Mouse (Mus musculus): Measurements from ENCODE around the gene Pla2g16.

Pla2g16 gene

DNA sequence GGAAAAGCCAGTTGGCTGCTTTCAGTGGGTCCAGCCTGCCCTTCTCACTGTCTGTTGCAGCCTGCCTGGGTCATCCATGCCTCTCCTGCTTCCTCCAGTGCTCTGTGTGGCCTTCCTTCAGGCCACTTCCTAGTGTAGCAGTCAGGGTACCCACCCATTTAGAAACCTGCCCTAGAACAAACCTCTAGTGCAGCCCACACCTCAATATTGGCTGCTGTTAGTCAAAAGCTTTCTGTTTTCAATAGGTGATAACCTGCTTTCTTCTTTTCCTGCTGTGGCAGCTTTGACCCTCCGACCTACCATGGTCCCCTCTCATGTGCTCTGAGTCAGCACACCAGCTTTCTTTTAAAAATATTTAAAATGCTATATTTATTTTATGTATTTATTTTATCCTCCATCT is 7.2 kb downstream of the Pla2g16 start:
- DNase-seq (ENCODE audit: low spot score in 2 of 2): no peak

DNA sequence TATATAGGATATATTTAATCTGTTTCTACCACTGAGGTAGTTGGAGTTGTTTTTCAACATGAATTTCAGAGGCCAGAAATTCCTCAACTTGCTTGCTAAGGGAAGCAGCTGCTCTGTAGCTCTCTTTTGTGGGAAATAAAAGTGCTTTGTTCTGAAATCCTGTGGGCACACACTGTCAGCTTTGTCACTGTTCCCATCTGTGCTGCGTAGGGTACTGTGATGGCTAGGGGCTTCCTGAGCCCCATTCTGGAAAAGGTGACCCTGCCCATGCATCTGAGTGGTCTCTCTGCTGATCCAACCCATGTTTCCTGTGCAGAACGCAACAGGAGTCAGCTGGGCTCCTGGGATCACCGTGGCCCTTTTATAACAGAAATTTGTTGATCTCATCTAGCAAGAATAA is 9.6 kb downstream of the Pla2g16 start:
- DNase-seq (ENCODE audit: low spot score in 2 of 2): peak; percentile 31 to 34

DNA sequence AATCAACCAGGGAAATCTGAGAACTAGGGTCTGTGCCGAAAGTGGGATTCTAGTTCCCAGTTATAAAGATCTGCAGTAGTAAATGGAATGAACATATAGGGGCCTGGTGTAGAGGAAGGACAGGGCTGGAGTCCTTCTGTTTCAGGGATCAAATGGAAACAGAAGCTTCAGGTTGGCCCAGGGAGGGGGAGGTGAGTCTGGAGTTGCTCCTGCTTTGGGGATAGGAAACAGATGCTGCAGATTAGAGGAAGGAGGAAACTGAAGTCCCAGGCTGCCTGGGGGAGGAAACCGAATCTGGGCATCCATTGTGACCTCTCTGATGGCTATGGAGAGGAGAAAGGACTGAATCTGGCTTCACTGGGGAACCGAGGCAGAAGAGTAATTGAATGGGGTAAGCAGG is 11.1 kb downstream of the Pla2g16 start:
- no peak for DNase-seq (ENCODE audit: low spot score in 2 of 2)

DNA sequence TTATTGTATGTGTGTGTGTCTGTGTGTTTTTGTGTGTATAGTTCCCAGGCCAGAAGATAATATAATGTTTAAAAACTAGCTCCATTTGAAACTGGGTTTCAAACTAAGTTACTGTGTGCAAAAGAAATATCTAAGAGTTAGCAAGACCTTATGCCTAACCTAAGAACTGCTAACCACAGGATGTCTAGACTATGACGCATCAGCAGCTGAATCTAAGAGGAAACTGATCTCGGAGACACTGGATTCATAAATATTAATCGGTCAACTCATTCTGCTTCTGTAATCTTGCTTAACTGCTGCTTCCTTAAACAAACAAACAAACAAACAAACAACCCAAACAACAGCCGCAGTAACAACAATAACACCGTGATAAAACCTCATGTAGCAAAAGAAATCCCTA is 12.4 kb downstream of the Pla2g16 start:
- DNase-seq (ENCODE audit: low spot score in 2 of 2): no peak

DNA sequence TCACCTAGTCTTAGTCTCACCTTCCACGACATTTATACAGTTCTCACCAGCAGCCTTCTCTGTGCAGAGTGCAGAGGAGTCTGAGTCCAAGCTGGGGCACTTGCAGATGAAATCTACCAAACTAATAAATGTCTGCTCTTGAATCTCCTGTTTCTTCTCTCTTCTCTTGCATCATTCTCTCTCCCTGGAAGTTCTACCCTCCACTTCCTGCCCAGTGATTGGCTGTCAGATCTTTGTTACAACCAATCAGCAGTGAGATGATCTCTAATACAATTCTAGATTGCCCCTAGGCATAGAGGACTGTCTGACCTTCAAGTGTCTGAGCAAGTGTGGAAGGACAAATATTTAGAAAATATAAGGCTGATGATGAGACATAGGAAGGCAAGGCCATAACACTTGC is 18.9 kb downstream of the Pla2g16 start:
- no peak for DNase-seq (ENCODE audit: low spot score in 2 of 2)

DNA sequence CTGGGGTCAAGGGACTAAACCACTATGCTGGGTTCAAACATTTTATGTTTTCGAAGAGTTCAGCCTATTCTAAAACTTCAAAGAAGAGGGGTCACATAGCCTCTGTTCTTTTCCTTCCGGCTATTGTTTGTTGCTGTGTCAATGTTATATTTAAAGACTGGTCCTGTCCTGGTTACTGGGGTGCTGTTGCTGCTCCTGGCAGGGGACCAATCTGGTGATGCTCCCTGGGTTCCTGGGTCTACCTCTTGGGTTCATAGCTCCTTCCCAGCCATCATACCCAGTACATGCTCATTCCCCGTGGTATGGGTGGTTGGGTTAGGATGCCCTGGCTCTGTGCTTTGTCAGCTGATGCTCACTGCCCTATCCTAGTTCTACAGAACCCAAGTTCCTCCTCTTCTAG is 20.5 kb downstream of the Pla2g16 start:
- DNase-seq (ENCODE audit: low spot score in 2 of 2): no peak

DNA sequence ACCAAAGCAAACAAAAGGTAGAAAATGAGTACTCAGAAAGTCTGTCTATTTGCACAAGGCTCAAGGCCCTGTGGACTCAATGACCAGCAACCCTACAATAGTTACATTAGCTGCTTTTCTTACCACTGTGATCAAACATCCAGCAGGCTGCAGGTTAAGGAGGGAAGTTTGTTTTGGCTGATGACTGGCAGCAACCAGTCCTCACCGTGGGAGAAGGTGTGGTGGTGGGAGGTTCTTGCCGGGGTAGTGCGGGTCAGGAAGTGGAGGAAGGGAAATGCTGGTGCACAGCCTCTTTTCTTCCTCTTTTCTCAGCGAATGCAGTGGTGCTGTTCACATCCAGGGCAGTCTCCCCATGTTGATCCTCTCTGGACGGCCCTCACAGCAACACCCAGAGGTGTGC is 23.8 kb downstream of the Pla2g16 start:
- DNase-seq (ENCODE audit: low spot score in 2 of 2): no peak

DNA sequence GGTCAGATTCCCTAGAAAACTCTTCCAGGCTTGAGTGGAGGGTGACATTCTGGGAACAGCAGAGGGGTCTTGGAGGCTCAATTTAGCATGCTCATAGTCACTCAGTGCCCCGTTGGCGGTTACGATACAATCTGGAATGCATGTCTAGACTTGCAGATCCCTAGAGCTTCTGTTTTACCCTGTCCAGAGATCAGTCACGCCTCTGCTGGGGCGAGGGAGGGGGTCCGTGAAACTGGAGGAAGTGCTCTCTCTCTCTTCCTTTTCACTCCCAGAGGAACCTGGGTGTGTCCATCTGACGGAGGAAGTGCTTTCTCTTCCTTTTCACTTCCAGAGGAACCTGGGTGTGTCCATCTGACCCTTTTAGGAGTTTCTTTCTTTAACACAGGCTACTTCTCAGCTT is 25.8 kb downstream of the Pla2g16 start:
- DNase-seq (ENCODE audit: low spot score in 2 of 2): no peak

DNA sequence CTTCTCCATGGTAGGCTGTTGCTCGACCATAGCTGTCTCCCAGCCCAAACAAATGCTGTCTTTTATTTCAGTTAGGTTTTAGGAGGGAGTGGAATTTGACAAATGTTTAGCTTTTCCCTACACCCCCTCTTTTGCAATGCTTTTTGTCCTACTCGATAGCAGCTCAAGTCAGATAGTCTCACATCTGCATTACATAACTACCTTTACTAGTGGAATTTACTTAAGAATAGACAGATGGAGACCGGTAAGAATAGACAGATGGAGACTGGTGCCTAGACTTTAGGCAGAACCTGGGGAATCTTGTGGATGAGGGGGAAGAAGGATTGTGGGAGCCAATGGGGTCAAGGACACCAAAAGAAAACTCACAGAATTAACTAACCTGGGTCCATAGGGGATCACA is 26.3 kb downstream of the Pla2g16 start:
- DNase-seq (ENCODE audit: low spot score in 2 of 2): no peak

DNA sequence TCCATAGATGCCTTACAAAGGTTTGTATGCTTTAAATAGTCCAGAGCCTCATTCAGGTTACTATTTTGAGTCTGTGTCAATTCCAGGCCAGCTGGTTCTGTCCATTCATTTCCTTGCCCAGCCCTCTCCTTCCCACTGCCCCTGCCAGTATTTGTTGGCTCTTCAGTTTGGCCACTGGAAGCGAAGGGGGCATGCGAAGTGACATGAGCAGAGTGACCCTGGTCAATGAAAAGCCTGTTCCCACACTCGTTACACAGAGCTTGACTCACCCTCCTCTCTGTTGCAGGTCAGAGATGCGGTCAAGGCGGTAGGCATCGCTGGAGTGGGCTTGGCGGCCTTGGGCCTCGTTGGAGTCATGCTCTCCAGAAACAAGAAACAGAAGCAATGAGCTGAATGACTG is 28.0 kb downstream of the Pla2g16 start:
- DNase-seq (ENCODE audit: low spot score in 2 of 2): peak; percentile 33 to 39

DNA sequence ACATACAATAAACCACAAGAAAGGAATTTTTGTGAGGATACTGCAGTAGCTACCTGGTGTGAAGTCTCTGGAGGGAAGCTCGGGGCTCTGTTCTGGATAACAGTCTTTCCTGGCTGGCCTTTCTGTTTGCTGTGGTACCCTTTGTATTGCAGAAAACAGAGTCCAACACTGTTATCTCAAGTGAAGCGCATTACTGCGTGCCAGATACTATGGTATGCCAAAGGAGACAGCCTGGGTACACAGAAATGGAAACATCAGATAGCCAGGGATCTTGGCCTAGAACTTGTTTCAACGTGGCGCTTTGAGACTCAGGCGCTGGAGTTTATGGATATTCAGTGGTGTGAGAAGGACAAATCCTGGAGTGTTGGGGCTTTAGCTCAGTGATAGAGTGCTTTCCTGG is 28.5 kb downstream of the Pla2g16 start:
- no peak for DNase-seq (ENCODE audit: low spot score in 2 of 2)

DNA sequence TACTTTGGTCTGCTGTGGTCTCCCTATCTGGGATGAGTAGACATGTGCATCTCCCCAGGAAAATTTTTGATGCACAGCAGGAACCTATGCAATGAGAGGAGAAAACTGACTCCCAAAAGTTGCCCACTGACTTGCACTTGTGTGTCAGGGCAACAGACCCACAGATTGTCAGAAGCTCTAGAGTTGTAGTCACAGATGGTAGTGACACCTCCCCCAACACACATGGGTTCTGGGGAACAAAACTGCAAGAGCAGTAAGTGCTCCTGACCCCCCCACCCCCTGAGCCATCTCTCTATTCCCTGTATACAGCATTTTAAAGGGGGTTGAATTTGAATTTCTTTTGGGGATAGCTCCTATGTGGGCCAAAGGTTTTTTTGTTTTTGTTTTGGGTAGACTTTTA is 33.5 kb downstream of the Pla2g16 start:
- no peak for DNase-seq (ENCODE audit: low spot score in 2 of 2)

DNA sequence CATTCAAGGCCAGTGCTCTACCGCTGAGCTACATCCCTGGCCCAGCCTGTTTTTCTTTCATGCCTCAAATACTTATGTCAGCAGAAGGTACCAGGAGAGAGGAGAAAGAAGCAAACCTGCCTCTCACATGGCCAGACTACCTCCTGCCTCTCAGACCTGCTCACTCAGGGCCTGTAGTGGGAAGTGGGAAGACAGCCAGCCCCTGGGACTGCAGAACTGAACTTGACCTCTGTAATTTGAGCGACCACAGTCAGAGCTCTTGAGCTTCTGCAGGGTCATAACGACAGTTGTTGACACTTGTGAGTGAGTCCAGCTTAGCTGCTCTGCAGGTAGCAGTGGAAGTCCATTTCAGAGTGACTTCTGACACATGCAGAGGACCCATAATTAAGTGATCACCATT is 34.8 kb downstream of the Pla2g16 start:
- no peak for DNase-seq (ENCODE audit: low spot score in 2 of 2)

DNA sequence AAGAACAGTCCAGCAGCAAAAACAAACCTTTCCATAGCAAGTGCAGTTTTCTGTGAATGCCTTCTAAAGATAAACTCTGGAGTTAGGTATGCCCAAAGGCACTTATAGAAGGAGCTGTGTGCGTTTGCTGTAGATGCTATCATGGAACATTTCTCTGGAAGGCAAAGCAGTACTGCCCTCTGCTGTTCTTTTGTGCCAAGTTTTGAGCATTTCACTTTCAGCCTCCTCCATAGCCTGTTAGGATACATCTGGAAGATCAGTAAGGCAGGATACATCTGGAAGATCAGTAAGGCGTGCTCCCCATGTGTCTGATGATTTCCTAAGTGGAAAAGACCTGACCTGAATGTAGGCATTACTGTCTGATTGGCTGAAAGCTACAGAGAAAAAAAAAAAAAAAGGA is 38.3 kb downstream of the Pla2g16 start:
- peak; percentile 56 to 65 for DNase-seq (ENCODE audit: low spot score in 2 of 2)

DNA sequence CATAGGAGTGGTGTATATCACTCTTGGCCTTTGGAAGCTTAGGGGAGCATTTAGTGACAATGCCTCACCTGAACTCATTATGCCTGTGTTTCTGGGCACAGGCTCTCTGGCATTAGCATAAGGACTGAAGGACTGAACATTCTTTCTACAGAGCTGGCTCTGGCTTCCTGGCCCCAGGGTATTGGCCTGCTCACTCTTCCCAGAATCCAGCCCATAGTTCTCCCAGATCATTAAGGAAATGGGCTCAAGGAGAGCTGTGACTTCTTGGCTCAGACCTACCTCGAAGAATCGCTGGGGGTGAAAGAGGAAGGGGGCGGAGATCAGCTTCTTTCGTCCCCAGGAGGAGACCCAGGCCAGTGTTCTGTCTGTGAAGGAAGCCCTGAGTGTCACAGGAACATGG is 41.2 kb downstream of the Pla2g16 start:
- DNase-seq (ENCODE audit: low spot score in 2 of 2): no peak

DNA sequence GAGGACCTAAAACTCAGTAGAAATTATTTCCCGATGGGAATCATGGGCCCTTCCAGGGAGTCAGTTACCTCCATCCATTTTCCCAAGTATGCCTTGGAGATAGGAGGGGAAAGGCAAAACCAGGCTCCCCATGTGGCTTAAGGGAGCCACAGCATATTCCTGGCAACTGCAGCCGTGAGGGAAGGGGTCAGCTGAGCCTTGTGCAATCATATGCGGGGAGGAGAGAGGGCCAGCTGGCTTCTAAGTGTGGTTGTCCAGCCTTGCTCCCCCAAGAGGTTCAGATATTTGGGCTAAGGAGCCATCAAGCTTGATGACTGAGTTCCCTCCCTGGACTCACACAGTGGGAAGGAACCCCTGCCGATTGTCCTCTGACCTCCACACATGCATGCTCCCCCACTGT is 44.3 kb downstream of the Pla2g16 start:
- no peak for DNase-seq (ENCODE audit: low spot score in 2 of 2)

DNA sequence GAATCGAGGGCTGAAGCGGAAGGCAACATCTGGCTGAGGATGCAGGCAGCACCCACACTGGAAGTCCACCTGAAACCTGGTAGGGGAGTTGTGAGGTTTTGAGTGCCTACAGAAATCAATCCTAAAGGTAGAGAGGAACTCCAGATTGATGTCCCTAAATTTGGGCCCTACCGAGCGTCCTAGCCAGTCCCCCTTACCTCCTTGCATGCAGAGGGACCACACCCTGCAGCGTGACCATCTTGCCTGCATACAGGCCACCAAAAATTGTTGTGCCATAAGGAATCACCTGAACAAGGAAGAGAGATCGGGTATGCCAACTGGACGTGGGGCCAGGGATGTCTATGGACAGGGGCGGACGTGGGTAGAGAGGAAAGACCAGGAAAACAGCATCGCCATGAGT is 46.8 kb downstream of the Pla2g16 start:
- peak in 1 of 2 experiments; percentile 17 for DNase-seq (ENCODE audit: low spot score in 2 of 2)

DNA sequence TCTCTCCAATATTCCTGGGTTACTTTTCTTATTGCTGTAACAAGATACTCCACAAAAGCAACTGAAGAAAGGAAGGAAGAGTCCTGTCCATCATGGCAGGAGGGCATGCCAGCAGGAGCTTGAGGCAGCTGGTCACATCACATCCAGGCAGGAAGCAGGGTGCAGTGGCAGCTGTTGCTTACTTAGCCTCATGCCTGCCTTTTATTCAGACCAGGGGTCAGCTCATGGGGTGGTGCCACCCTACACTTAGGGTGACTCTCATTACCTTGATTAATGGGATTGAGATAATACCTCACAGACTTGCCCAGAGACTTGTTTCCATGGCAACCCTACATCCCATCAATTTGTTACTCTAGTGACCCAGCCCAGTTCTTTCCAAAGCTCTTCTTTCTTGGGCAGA is 47.8 kb downstream of the Pla2g16 start:
- no peak for DNase-seq (ENCODE audit: low spot score in 2 of 2)

DNA sequence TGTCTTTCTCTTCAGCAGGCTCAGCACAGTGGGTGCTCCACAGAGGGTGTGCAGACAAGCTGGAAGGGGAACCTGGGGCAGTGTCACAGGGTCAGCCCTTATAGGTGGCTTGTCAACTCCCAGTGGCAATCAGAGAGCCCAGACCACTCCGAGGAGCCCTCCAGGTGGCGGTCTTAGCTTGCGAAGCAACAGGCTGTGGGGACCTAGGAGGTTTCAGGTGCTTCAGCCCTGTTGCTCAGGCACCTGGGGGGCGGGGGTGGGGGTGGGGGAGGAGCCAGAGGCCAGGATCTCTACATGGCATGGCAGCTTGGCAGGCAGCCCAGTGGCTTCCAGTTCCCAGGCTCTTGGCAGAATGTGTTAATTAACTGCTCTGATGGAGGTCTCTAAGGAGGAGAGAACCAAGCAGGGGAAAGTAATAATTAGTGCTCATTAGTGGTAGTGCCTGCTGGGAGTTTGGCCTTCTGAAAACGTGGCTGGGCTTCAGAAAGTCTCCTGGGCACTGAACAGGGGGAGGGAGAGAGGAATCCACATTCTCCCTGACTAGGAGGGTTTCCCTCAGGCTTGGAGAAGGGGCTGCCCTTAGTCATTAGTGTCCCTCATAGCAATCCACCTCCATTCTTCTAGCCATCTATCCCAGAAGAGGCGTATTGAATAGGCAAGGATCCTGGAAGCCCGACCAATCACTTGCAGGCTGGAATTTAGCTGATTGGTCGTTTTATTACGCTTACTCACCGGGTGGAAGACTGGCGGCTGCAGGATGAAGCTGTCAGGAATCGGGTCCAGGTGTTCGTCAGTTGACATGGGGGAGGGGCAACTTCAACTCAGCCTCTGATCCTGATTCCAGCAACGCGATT is 48.9 kb downstream of the Pla2g16 start:
- peak; percentile 87 to 88 for DNase-seq (ENCODE audit: low spot score in 2 of 2)

DNA sequence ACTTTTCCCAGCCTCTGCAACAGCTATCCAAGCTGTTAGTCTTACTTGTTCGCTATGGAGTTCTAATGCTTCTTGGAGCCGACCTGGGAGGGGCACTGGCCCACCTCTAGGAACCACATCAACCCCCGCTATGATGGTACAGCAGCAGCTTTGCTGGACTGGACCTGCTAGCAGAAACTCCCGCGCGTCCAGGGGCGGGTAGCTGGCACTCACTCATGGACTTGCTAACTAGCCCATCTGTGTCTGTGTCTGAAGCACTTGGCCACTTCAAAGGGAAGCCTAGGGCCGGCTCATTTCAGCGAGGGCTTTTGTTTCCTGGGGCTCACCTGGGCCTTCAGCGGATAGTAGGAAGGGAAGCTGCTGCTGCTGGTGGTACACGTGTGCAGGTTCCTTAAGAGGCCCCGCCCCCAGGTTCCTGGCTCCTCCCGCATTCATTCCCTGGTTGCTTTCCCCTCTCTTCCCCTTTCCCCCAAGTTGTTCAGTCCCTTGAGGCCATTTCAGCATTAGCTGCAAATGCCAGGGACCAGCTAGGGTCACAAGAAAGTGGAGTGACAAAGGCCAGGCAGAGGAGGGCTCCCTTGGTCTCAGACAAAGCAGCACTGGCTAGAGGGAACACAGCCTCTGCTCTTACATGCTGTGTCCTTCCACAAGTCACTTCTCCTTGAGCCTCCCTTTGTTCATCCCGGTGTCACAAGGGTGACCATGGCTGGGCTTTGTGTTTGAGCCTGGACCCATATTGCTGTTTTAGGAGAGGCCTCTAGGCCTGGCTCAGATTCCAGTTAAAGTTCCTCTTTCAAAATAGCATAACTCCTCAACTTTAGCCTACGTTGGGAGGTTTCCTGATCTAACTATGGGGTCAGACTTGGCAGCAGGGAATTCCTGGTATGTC is 49.8 kb downstream of the Pla2g16 start, which contains the start of gene Lgals12:
TSS of gene Lgals12 (minus strand) at position 393 of the 889 bp plus-strand sequence.
- peak; percentile 53 to 61 for DNase-seq (ENCODE audit: low spot score in 2 of 2)

DNA sequence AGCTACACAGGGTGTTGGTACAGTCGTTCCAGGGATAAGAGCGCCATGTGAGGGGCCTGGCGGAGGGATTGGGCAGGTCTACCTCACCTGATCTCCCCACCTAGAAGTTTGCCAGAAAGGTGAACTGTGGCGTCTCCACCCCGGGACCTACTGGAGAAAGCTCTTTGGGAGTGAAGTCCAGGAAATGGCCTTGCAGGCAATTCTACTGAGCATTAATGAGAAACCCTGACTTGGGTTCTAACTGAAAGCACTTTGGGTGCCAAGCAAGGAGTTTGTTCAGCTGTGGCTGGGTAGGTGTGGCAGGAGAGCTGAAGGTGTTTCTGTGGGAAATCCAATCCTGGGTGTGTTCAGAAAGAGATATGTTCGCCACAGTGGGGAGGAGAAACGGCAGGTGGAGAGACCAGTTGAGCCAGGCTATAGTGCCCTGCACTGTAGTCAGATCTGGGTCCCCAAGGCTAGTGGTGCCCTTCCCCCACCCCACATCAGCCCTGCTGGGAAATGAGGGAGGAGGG is 50.5 kb downstream of the Pla2g16 start:
- DNase-seq (ENCODE audit: low spot score in 2 of 2): no peak

DNA sequence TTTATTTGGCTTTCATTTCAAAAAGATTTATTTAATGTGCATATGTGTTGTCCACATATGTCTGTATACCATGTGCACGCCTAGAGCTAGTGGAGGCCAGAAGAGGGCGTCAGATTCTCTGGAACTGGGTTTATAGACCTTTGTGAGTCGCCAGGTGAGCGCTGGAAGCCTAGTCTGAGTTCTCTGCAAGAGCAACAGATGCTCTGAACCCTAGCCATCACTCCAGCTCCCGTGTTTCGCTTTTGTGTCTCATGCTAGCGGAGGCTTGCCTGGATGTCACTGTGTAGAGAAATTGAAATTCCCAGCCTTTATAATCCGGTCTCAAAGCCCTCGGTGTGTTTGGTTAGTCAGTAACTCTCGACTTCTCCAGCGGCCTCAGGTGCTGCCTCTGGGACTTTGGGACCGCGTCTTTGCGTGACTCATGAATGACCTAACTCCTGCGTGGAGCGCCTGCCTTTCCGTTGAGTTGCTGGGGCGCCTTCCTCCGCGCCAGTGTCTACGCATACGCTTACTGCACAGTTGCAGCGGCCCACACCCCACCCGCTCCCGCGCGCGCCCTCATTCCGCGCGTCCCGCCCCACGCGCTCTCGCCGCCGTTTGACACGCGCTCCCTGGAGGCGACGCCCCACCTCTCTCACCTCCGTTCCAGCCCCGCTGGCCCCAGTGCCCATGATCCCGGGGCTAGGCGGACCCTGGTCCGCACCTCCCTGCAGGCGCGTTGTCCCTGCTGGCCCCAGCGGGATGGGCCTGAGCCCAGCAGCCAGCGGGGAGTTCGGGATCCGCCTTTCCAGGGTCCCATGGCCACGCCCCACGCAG is 54.9 kb downstream of the Pla2g16 start, which contains the start of gene Hrasls5:
TSS of gene Hrasls5 (plus strand) at position 600 of the 816 bp plus-strand sequence.
- peak; percentile 67 to 68 for DNase-seq (ENCODE audit: low spot score in 2 of 2)
